Mouse (Mus musculus): ENCODE results near the gene Gm47189.
"Not testable (repeated sequence)": the region's sequence is repeated elsewhere in the genome, so short reads cannot be mapped to it uniquely, and the experiment has no call there.

Gene Gm47189

DNA sequence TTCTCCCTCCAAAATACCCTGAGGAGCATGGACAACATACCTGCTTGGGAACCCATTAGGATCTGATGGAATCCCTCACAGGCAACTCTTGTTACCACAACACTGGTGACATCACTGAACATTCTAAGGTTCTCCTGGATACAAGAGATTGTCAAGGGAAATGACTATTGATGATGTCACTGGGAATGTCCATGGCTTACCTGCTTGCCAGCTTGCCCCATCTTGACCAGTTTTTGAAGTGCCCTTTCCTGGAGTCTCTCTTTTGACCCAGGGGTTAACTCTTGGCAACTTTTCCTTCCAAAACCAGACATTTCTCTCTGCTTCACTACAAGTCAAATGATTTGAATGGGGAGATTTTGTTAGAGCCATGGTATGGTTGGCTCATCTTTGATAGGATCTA is at the start of gene Gm47189:
Gene Gm47189 (minus strand): TSS at position 101 of the 400 bp plus-strand sequence.
- not testable (repeated sequence) for DNase-seq (ENCODE audit: low spot score)

DNA sequence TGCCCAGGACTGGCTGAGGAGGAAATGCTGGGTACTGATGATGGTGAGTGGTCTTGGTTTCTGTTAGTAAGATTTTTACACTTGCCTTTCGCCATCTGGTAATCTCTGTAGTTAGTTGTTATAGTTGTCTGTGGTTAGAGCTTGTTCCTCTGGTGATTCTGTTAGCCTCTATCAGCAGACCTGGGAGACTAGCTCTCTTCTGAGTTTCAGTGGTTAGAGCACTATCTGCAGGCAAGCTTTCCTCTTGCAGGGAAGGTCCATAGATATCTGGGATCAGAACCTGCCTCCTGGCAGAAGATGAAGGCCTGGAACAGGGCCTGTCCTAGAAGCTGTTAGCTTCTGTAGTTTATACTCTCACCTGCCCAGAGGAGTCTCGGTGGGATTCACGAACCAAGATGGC is 16.3 kb downstream of the Gm47189 start:
- not testable (repeated sequence) for DNase-seq (ENCODE audit: low spot score)

DNA sequence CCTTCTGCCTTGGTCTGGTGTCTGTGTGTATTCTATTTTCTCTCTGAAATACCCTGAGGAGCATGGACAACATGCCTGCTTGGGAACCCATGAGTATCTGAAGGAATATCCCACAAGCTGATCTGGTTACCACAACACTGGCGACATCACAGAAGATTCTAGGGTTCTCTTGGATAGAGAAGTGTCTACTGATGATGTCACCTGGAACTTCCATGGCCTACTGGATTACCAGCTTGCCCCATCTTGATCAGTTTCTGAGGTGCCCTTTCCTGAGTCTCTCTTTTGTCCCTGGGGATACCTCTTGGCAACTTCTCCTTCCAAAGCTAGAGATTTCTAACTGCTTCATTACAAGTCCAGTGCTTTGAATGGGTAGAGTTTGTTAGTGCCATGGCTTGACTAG is 21.7 kb downstream of the Gm47189 start, which contains the start of gene Gm7929:
Gene Gm7929 (minus strand): TSS at position 101 of the 400 bp plus-strand sequence.
- DNase-seq (ENCODE audit: low spot score) = not testable (repeated sequence)

DNA sequence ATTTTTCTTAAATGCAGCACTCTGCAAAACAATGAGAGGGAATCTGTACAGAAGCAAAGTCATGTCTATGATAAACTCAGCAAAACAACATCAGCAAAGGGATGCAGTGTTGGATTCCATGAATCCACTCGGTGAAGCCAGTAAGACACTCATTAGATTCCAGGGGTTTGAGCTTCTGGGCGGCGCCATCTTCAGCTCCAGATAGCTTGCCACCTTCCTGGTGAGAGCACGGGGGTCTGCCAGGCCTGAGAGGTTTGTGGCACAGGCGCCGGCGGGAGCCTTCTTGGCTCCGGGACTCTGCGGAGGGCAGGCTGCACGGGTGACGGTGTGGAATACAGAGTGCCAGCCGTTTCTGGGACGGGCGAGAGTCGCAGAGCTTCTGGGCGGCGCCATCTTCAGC is 48.8 kb downstream of the Gm47189 start:
- not testable (repeated sequence) for DNase-seq (ENCODE audit: low spot score)

DNA sequence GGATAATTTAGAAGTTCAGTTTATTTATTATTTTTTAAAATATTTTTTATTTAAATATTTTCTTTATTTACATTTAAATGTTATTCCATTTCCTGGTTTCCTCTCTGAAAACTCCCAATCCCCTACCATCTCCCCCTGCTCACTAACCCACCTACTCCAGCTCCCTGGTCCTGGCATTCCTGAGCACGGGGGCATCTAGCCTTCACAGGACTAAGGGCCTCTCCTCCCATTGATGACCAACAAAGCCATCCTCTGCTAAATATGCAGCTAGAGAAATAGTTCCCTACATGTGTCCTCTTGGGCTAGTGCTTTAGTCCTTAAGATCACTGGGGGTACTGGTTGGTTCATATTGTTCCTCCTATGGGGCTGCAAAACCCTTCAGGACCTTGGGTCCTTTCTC is 55.1 kb downstream of the Gm47189 start:
- not testable (repeated sequence) for DNase-seq (ENCODE audit: low spot score)

Data from urinary bladder, postnatal 25 days (tissue).